Mouse (Mus musculus) testis, postnatal 10 days (tissue): ENCODE measurements around the gene Vangl2.

Experiments used
- DNase-seq: peaks from one replicate; pipeline ENCODE4 v3.0.0; 2021; ENCODE audit warnings: low spot score

Gene Vangl2

GRCm38 (mm10) chr1:171966054-171966790 lies 62.0 kb downstream of the Vangl2 start:
- DNase-seq, result no peak

GRCm38 (mm10) chr1:171963613-171964012 lies 64.6 kb downstream of the Vangl2 start:
- no peak for DNase-seq

- no peak for DNase-seq
These were observed 66.5 kb downstream of the Vangl2 start for GRCm38 (mm10) chr1:171961704-171962103.

GRCm38 (mm10) chr1:171960726-171961125 lies 67.5 kb downstream of the Vangl2 start:
- no peak for DNase-seq

- DNase-seq, result no peak
These were observed 70.8 kb downstream of the Vangl2 start for GRCm38 (mm10) chr1:171957411-171957810.

GRCm38 (mm10) chr1:171955071-171955470 lies 73.2 kb downstream of the Vangl2 start:
- DNase-seq, result no peak
